Mouse (Mus musculus) 3T3-L1 (cell line): ENCODE measurements around the gene Tie1.

Source experiments
- DNase-seq: peaks from one replicate; pipeline ENCODE4 v3.0.0-alpha.2; 2015; ENCODE audit warnings: low read depth, low spot score

The Tie1 gene

DNA sequence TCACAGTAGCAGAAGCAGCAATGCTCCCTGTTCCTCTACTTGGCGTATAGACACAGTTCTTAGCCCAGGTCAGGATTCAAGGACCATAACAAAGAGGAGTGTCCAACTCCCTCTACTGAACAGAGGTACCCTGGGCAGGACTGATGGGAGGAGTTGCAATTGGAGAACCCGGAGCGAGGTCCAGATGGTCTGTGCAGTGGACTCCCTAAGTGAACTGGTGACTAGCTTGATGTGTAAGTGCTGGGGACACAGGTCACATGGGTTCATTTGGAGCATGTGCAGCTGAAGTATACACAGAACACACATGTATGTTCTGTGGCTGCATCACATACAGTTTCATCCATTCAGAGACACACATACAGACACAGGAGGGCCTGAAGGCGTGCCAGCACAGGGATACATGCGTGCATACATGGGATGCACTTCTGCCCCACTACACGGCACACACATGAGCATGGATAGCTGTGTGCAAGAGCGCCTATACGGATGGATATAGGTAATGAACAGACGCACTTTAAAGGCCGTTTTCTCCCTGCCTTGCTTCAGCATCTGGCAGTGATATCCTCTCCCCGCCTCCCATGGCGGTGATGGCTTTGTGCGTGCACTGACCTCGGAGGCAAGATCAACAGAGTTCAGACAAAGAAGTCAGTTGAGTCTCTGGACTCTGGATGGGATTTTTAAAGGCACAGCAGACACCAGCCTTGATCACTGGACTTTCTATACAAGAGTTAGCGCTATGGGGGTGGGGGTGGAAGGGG is 12.9 kb downstream of the Tie1 start:
- no peak for DNase-seq

DNA sequence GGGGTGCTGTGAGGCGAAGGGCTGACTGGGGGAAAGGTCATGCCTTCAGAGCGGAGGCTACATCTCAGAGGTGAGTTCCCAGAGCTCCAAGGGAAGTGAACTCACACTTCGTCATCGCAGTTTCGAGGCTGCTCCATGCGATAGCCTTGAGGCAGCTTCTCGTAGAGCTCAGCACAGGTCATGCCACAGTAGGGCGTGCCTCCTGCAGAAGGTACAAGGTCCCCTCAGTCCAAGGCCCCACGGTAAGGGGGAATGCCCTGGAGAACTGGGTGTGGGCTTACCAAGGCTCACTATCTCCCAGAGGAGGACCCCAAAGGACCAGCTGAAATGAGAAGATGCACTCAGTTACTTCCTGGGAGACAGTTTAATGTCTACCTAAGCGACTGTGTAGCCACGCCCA is 17.2 kb downstream of the Tie1 start:
- no peak for DNase-seq

DNA sequence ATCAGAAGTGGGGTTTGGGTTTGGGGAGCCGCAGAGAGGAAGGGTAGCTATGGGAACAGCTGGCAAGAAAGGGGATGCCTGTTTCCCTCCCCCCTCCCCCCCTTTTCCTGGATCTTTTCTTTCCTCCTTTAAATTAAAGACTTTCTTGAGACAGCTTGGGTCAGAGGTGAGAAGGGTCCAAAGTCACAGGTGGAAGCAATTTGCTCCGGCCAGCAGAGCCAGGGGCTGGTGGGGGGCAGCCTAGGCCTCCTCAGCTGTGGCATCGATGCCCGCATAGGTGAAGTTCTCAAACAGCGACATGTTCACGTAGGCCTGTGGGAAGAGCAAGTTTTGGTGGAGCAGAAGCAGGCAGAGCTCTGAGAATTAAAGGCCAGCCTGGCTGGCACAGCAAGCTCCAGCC is 18.6 kb downstream of the Tie1 start:
- no peak for DNase-seq

DNA sequence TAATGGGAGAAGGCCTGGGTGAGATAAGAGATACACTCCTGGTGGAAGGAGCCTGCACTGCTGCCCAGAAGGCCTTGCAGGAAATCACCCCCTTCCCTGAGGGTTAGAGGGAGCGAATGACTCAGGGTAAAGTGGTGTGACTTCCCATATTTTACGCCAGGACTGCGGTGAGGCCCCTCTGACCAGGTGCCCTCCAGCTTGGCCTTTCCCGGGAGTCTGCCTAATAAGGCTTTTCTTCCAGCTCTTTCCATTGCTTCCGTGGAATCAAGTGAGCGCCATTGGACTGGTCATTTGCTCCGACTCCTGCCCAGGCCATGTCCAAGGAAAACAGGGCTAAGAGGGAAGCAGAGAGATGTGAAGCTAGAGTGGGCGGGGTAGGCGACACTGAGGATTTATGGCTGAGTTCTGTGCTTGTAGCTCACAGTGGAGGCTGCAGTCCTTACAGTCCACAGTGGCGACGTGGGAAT is 24.1 kb downstream of the Tie1 start:
- DNase-seq = peak; percentile 67

DNA sequence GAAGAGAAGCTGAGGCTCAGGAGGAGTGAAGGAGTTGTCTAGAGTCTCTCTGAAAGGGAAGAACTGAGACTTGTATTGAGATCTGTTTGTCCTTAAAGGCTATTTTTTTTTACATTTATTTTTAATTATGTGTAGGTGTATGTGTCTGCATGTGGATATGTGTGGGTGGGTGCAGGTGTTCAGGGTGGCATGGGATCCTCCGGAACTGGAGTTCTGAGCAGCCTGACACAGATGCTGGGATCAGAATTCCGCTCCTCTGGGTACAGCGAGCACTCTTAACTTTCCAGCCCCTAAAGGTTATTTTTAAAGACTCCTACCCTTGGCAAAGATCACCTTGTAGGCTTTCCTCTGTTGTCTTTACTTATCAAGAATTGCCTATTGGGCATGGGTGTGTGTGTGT is 24.9 kb downstream of the Tie1 start:
- DNase-seq = no peak

DNA sequence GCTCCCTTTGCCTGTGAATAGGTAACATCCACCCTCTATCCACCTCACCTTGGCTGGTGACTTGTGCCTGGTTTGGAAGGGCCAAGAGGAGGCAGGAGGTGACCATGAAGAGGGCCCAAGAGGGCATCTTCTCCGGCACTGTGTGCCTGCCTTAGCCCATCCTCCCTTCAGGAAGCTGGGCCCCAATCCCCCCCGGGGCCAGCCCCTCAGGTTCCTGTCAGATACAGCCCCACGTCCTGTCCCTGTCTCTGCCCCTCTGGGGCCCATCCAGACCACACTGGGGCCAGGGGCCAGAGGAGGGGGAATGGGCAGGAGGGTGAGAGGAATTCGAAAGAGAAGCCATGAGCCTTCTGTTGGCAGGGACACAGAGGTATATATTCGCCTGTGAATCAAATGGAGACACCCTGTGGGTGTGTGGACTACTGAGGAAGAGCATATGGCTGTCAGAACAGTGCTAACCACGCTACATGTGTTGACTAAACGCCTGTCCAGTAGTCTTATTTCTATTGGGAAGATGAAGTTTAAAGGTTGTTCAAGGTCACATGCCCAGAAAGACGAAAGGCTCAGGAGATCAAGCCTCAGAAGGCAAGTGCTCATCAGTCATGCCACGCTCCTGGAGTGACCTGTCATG is 32.4 kb downstream of the Tie1 start, which contains the start of gene Mpl:
TSS of gene Mpl (minus strand) at position 169 of the 631 bp plus-strand sequence.
- no peak for DNase-seq

DNA sequence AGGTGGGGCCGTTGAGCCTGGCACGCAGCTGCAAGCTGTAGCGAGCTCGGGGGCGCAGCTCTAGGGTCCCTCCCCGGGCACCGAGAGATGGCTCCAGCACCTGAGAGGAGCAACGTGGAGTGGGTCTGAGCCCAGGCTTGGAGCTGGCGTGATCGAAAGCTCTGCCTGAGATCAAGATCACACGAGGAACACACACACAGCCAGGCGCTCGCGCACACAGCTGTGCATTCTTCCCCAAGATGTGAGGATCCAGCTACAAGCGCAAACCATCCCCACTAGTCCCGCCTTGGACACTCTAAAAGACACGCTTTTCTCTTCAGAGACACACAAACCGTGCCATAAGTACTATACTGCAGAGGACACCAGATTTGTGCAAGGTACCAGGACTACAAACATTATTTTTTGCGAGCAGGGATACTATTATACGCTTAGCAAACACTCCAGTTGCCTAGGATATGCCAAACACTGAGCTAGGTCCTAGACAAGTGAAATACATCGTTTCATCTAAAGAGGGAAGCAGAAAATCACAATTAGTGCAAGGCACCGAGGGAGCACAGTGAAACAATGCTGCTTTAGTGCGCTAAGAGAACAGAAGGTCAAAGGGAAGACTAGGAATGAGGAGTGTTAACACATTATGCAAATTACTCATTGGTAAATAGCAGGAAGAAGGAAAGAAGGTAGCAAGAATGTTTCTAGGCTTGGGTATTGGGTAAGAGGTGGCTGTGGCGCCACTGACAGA is 43.3 kb downstream of the Tie1 start:
- no peak for DNase-seq

DNA sequence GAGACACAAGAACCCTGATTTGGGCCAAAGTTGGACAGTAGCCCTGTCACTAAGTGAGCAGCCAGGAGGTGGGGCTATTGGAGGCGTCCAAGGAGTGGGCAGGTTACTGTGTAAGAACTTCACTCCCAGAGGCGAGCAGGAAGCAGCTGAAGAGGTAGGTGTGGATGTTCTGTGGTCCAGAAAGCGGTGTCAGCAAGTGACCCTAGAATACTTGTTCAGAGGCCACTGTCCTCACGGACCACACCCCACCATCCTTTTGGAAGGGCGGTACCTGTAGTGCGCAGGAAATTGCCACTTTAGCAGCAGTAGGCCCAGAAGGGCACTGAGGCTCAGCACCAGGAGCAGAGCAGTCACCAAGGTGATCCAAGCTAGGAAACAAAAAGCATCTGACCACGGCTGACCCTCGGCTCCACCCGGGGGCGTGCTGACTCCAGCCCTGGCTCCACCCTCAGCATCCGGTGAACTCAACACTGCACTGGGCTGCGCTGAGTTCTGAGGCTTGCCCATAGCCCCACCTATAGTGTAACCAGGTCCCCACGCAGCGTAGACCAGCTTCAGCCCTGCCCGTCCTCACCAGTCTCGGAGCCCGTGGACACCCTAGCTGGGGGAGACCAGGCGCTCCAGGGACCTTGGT is 44.0 kb downstream of the Tie1 start:
- DNase-seq = no peak

DNA sequence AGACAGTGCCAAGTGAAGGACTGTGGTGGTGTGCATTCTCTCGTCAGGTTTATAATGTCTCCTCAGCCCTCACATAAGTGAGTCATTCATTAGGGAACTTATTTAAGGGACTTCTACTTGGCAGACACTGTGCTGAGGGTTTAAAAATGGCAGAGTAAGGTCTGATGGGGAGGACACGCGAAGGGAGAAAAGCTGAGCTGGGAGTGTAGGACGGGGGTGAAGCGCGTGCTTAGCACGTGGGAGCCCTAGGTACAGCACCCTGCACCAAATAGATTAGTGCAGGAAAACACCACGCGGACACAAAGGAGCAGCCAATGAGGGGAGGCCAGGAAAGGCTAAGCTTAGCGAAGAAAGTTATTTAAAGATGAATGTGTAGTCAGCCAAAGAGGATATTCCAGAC is 44.8 kb downstream of the Tie1 start:
- DNase-seq = no peak

DNA sequence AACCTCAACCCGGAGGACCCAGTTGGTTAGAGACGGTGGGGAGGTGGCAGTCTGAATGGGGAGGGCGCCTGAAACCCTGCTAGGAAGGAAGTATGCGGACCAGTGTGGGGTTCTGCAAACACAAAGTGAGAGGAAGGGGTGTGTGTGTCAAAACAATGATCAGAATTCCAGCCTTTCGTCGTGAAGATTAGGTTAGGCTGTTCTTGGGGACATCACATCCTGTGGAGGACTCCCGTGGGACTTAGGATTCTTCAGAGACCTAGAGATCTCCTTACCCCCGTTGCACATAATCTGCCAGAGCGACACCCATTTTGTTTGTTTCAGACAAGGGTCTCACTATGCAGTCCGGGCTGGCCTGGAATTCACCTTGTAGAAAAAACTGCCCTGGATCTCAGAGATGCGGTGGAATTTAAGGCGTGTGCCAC is 52.0 kb downstream of the Tie1 start:
- peak; percentile 41 for DNase-seq

DNA sequence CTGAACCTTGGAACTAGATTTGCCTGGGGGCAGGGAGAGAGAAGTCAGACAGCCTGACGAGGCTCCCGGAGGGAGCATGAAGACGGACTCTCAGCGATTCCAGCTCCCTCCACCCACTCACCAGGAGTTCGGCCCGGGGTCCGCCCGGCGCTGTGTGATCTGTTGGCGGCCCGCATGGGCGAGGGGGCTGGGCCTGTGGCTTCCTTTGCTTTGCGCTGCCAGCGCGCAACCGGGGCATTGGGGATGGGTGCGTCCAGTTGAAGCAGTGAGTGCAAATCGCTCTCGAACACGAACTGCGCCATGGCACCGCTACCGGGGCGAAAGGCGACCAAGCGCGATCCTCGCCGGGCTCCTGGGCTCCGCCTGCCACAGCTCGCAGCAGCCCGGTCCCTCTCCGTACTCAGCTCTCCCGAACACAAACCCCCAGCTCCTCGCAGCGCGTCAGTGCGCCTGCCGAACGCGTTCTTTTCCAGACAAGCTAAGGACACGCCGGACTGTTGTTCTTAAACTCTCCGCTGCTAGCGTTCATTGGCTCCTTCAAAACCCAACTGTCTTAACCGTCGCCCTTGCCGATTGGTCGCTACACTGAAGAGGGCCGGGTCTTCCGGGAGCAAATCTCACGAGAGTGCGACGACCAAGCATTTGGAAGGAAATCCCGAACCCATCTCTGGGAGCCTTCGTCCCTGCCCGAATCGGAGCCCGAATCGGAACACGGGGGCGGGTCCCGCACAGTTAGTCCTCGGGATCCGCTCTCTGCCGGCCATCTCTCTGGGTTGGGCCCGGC is 52.8 kb downstream of the Tie1 start, which contains the start of gene Cdc20:
TSS of gene Cdc20 (minus strand) at position 533 of the 784 bp plus-strand sequence.
- peak; percentile 99 for DNase-seq

DNA sequence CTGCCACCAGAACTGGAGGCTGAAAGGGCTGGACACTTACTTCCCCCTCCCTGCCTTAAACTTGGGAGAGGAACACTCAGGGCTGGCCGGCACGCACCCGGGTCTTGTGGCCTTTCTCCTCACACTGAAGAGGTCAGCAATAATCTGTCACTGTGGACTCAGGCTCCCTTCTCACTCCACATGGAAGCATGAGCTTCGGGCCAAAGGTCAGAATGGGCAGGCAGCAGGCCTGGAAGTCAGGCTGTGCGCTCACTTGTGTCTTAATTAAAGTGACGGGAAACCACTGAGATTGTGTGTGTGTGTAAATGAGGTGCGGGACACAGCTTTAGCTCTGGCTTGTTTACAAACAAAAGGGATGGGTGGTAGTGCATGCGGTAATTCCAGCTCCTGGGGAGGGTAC is 57.5 kb downstream of the Tie1 start:
- no peak for DNase-seq

DNA sequence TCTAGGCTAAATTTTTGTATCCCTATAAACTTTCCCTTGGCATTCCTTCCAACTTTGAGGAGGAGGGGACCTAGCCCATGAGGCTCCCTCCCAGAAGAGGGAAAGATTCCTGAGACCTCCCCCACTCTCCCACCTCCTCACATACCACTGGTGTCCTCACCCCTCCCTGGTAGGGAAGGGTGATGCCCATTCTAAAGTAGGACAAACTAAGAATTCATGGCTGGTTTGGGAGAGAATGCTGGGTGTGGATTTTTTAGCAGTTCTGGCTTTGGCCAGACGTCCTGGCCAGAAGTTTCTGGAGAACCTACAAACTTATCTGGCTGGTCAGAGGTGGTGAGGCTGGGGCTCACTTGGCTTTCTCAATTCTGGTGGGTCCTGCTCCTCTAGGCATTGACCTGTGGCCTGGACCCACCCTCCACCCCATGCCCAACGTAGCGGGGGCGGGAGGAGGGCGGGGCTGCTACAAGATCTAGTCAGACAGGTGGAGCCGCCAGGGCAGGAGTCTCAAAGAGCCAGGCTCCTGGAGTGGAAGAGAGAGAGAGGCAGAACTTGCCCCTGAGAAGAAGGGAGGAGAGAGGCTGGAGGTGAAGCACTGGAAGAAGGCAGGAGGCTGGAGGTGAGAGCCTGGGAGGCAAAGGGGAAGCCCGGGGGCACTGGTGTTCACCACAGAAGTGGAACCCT is 60.5 kb downstream of the Tie1 start:
- DNase-seq = no peak

DNA sequence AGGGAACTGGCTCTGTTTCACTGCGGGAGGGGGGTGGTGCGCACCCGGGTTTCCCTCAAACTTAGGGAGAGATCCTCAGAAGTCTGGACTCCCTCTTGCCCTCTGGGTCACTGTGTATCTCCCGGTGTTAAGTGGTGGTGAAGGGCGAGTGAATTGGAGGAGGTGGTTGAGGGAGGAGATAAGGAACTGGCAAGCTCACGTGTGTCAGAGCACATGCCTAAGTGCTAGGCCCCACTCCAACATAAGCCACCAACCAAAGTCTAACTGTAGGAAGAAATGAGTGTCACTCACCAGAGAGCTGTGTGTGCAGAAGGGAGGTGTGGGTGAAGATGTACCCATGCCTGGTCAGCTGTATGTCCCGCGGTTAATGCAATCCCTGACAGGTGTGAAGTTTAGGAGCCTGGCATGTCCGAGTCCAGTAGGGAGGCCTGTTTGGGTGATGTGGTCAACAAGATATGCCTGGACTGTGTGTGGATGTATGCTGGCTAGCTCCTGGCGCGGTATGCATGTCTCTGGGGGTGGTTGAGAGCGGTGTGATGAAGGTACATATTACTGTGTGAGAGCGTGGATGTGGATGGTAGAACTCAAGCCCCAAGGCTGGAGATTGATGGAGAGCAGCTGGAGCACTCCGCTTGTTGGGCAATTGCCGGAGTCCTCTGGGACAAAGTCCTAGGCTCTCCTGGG is 61.2 kb downstream of the Tie1 start:
- DNase-seq = peak; percentile 61

DNA sequence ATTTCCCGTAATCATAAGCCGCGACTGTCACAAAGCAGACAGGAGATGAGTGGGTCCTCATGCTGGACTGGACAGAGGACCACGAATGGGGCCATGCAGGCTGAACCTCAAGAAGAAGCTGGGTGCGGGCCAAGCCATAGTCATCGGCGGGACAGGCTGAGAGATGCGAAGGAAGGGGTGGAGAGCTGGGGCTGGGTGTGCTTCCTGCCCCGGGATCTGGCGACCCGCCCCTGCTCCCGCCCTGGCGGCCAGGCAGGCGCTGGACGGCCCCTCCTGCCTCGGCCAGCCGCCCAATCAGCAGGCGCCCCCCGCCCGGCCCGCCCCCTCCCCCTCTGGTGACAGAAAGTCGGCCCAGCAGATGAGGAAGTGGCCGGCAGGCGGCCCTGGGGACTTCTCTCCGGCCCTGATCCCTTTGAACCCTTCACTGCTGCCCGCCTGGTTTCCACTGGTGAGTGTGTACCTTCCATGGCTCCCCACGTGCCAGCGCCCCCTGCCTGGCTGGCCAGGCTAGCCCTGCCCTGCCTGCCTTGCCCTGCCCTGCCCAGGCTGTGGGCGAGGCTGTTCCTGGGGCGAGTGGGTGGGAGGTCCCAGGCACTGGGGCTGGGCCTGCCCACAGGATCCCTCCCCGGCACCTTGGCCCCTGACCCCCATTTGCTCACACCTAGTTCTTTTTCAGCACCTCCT is 62.0 kb downstream of the Tie1 start, which contains the start of gene Elovl1:
TSS of gene Elovl1 (plus strand) at position 326 of the 684 bp plus-strand sequence.
- DNase-seq = peak; percentile 90

DNA sequence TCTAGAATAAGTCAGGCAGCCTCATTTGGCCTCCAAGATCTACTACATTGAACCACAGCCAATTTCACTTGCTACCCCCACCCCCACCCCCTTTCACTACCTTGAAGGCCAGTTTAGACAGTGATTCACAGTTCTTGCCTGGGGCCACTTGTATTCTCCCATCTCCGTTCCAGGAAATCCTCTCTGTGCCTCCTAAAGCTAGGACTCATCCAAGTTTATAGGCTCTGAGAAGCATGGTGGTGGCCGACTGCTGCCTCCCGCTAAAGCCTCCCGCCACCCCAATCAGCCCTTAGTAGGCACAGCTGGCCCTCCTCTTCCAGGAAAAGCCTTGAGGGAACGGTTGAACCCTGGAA is 62.5 kb downstream of the Tie1 start:
- DNase-seq = peak; percentile 80

DNA sequence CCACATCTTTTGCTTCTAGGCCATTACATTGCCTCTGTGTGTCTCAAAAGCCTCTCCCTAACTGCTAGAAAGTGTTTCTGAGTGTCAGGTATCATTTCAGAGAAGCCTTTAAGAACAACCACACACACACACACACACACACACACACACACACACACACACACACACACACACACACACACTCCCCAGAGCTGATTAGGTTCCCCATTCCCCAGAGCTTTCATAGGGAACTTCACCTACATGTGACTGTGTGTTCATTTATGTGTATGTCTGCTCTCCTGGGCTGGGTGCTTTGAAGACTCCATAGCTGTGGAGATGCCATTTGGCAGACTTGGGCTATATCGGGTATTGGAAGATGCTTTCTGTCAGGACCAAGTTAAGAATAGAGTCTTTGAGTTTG is 64.5 kb downstream of the Tie1 start:
- no peak for DNase-seq

DNA sequence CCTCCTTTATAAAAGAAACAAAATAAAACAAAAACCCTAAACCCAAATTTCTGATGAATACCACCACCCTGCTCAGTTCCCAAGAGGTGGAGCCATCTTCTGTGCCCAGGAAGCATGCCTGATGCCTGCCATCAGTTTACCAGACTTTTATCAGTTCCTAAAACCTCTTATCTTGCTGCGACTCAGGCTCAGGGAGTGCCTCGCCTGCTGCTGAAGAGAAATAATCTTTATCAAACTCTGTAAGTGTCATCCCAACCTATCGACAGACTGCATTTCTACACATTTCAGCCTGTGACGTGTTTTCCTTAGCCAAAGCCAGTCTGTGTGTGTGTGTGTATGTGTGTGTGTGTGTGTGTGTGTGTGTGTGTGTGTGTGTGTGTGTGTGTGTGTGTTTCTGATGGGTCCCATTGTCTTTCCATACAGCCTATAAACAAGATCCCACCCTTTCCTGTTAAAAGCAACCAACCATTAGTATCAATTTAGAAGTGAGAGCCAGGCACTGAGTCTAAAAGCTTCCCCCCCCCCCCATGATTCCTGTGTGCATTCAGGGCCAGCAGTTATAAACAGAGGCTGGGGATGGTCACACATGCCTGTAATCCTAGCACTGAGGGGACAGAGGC is 65.2 kb downstream of the Tie1 start:
- no peak for DNase-seq

DNA sequence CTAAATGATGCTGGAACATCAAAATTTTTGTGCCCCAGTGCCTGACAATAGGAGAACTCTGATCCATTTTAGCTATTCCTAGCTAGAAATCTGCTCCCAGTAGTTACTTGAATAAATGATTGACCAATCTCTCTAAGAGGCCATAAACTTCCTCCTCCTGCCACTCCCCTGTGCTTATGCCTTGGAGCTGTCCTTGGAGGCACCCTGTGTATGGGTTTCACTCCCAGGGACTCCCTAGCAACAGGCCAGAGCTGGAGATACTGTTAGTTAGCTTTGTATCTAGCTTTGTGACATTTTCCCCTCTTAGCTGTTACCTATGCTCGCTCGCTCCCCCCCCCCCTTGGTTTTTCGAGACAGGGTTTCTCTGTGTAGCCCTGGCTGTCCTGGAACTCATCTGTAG is 68.5 kb downstream of the Tie1 start:
- no peak for DNase-seq
